Mouse (Mus musculus) WW6 (cell line): ENCODE measurements around the gene Mecr.

Experiments used
- DNase-seq: peaks from one replicate; pipeline ENCODE4 v3.0.0-alpha.2; 2013; ENCODE audit warnings: low read depth, low spot score

Mecr gene

DNA sequence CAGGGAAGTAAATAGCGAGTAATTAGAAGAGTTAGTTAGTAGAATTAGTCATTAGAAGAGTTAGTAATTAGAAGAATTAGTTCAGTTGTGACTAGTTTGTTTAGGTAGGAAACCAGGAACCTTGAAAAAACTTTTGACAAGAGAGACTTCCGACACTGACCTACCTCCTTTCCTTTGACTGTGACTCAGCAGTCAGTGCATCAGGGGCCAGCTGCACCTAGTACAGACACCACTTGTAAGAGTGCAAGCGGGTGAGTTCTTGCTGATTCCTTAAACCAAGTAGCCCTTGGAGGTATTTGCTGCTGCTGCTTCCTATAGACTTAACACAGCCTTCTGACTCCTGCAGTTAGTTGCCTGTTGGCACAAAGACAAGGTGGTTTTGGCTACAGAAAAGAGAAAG, 47.4 kb downstream of the Mecr start:
- no peak for DNase-seq

DNA sequence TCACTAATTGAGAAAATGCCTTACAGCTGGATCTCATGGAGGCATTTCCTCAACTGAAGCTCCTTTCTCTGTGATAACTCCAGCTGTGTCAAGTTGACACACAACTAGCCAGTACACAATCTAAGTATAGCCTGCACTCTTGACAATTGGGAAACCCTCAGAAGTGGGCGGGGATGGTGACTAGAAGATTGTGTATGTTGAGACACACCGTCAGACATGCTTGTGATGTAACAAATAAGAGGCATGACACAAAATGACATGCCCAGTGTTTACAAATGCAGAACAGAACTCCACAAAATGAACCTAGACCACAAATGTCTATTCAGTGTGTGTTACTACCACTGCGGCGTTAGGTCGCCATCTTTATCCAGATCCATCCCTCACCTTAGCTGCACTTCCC, 53.8 kb downstream of the Mecr start:
- DNase-seq, result no peak

DNA sequence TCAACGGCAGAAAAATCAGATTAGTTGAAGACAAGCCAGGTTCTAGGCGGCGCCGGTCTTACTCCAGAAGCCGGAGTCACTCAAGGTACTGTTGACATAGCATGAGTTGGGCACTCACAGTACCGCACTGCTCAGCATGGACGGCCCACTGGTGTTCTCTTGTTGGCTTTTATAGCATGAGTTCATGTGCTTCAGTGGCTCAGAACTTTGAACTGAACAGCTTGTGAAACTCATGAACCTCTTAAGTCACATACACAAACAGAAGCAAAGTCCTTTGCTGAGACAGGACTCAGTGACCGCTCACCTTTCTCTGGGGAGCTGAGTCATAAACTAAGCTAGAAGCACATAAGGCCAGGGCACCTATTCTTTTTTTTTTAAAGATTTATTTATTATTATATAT, 54.5 kb downstream of the Mecr start:
- no peak for DNase-seq

DNA sequence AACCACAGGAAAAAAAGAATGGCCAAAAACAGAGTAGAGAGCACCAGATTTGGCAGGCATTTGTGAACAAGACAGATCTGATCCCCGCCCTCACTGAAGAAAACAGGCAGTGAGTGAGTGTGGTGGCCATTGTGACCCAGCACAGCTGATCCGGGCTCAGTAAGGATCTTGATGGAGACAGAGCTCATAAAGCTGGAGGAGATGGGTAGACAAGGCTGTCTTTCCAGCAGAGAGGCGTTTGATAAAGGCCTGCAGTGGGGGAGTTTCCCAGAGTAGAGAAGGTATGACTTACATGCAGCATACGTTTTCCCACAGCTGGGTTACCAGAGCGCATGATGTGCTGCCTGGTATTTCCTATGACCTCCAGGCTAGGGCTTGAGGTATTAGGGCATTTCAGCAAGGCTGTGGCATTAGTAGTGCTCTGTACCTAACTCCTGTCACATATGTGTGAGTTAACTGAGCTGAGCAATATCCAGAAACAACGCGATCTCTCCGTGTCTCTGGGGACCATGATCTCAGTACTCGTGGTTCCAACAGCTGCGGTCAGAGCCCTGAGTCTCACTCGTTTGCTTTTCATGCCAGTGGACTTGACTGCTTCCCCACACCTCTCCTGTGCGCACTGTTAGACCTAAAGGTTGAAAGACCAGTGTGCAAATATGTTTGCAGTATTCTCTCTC, 55.4 kb downstream of the Mecr start:
- no peak for DNase-seq

DNA sequence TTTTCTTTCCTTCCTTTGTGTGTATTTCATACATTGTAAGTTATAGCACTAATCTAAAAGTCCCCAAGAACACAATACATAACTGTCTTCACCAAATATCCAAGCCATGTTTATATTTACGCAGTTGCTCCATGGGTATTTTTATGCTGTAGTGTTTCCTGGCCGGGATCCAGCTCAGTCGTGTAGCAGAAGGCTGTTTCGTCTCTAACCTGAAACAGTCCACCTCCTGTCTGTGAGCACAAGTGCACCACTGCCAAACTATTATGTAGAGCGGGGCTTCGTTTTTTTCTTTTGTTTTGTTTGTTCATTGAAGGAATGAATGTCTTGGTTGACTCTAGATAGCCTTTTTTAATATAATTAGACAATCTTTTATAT, 55.9 kb downstream of the Mecr start:
- DNase-seq, result no peak

DNA sequence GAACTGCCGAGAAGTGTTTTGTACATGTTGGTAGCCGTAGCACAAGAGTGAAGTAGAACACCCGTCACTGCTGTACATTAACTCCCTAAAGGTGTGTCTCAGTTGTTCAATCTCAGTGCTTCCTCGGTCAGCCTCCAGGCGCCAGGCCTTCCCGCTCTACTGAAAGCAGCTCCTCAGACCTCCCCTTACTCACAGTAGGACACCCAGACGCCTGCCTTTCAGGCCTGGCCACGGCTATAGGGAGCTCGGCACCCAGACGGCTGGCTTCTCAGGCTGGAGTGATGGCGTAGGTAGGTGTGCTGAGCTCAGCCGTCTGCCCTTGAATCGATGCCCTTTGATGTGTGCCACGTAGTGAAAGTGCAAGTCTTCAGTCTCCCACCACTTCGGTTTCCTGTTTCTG, 57.8 kb downstream of the Mecr start:
- DNase-seq, result no peak

DNA sequence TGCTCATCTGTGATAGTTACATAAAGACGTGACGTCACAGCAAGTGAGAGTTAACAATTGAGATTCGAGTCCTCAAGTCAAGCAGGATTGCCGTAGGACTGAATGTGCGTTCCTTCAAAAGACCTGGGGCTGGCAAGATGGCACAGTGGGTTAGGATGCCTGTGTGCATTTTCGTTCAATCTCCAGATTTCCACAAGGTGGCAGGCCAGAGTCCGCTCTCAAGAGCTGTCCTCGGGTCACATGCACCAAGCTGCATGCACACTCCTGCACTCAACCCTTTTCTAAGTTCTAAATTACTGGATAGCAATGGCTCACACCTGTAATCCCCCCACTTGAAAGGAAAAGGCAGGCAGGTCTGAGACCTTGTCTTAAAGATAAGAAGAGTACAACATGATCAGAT, 61.2 kb downstream of the Mecr start:
- no peak for DNase-seq

DNA sequence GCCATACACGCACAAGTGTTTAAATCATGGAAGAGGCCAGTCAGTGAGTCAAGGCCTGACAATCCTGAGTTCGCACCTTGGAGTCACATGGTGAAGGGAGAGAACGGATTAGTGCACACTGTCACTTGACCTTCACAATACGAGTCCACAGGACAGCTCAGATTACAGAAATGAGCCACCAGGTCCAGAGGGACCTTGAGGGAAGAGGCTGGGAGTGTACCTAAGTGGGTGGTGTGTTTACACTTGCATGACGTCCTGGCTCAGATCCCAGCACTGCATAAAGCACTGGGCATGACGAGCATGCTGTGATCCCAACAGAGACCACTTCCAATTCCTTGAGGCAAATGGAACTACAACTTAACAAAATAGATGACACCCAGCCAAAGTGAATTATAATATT, 63.2 kb downstream of the Mecr start:
- no peak for DNase-seq

DNA sequence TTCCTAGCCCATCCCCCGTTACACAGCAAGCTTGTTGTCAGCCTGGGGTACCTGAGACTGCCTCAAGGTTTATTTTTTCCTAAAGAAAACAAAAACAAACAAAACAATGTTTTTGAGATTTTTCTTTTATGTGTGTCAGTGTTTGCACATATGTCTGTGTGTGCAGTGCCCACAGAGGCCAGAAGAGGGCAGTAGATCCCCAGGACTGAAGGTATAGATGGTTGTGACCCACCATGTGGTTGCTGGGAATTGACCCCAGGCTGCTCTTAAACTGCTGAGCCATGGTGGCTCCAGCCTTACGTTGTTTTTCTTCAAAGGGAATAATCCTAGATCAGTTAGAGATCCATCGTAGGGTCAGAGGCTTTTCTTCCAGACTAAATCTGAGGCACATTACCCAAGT, 64.6 kb downstream of the Mecr start:
- DNase-seq, result no peak

DNA sequence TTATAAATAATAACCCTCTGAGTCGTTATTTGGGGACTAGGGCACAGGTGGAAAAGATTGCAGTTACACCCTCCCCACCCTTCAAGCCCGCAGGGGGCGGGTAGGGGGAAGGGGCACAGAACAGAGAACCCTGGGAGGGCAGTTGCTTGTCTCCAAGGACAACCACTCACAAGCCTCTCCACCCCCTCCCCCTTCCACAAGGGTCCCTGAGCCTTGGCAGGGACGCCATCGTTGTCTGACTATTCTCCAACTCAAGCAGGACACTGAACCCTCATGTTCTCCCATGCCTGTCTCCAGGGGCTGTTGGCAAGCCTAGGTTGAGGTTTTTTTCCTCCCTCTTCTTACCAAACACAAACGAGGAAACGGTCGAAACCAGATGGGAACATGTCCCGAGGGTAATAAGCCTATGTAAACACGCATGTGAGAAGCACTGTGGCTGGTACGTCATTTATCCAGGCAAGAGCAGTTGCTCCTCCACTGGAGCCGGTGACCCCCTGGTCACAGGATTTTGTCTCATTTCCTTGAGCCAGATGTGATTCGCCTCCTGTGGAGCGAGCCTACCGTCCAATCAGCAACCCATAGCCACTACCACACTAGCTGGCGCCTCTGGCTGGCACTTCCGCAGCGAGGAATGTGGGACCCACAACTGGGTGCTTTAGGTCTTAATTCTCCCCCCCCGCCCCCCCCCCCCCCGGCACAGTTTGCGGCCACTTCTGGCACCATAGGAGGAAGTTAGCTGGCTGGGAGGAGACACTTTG, 67.1 kb downstream of the Mecr start:
- no peak for DNase-seq

DNA sequence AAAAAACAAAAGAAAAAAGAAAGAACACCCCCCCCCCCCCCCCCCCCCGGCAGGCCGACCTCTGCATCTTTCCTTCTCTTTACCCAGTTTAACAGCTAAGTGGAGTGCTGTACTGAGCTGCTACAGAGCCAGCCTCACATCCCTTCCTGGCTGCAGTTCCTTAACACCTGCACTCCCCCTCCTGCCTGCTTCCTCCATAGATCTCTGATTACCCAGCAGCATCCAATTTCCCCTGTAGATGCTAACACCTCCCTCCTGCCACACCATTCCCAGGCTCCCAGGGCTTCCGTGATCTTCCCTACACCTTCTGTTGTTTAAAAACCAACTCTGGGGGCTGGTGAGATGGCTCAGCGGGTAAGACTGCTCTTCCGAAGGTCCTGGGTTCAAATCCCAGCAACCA, 68.3 kb downstream of the Mecr start:
- no peak for DNase-seq

DNA sequence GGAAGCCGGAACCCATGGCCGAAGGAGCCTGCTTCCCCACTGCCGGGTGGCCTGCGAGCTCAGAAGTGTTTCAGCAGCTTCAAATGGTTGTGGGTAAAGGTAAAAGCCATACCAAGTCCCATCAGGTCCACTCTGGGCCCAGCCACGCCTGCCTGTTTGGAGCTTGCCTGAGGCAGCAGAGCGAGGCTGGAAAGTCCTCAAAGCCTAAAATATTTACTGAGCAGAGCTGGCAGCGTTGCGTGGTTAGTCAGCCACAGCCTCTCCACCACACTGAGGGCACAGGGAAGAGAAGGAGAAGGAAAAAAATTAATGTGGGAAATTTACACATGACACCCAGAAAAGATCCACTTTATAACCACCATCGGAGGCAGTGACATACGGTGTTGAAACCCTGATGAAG, 70.3 kb downstream of the Mecr start:
- DNase-seq, result no peak

DNA sequence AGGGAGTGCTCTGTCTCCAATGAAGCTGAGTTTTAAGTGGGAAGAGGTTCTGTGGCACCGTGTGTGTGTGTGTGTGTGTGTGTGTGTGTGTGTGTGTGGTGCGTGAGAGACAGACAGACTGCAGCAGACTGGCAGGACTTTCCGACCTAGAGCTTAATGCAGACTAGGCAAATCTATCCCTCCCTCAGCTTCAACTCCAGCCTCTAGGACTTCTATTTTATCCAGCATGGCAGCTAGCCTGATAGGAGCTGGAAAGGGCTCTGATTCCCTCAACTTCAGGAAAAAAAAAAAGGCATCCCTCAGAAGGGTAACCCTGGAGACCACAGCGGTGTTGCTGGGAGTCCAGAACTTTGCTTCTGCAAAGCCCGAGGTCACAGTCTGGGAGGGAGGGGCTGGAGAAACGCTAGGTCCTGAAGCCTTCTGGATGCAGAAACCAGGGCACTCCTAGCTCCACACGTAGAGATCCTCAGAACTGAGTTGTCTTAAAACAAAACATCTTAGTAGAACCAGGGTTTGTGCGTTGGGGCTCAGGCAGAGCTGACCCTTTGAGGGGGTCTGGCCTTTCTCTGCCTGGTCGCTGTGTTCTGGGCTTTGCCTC, 70.9 kb downstream of the Mecr start:
- DNase-seq, result no peak

DNA sequence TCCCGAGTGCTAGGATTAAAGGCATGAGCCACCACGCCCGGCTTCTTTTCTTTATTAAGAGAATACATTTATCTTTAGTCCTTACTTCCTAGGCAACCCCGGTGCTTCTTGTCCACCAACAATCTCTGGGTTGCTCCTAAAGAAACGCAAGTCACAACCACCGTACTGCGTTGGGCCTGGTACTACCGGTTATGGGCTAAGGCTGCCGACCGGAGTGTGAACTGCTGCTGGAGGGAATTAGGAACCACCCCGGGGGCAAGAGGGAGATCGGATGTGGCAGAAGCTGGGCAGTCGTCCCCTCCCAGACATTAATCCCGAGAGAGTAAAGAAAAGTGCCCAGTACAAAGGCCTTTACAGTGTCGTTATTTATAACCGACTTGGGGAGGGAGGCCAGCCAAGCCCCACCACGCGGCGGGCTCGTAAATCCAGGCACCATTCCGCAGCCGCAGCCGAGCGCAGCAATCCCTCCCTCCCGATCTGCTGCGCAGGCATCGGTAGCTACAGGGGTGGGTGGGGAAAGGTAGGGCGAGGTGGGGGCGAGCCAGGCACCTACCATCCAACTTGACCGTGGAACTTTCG, 71.7 kb downstream of the Mecr start:
- DNase-seq, result no peak

DNA sequence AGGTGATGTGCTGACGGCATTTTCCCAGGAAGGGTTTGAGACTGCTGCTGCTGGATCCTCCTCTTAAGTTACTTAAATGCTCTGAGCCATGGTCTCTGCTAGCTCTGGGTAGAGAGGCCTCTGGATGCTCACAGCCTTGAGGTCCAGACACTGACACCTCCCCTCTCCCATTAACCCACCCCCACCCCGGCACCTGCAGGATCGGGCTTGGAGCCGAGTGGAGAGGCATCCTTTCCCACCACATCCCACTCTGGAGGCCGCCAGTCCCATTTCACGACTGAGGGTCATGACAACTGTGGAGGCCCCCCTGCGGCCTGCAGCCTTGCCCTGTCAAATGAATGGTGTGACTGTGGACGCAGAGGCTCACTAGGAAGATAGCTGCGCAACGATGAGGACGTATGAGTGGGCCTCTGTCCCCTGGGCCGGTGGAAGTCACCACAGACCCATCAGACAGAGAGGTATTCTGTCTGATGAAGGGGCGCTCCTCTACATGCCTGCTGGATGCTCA, 72.6 kb downstream of the Mecr start:
- DNase-seq, result no peak

DNA sequence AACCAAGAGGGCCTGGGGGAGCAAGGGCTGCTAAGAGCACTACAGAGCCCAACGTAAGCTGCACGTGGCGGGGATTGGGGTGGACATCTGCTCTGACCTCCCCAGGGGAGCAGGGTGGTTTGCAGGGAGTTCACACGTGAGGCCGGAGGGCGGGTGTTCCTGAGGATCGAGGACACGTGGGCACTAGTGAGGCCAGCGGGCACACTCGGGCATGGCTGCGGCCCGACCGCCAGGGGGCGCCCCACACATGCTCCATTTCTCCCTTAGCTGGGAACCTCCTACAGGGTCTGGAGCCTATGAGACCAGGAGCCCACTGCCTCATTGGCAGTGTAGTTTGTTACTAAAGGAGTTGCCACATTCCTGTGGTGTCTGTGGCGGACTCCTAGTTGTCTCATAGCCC, 73.2 kb downstream of the Mecr start:
- DNase-seq, result no peak

DNA sequence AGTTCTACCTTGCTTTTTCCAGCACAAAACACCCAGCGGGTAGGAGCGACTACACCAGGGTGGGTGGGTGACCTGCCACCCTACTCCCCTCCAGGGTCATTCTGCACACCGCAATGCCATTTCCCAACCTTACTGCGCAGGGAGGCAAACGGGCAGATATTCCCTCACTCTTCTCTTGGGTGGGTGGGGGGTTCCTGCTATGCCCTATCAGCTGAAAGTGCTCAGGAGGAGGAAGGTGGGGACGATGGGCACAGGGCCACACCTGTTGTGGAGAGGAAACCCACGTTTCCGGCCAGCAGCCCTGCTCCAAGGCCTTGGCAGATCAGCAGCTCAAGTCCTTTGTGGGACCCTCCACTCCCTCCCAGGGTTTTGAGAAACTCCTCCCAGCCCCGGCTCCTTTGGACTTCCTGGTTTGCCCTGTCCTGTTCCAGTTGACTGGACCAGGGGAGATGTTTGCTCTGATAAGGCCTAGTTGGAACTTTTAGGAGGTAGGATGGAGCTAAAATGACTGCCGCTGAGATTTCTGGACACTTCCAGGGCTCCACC, 73.8 kb downstream of the Mecr start:
- DNase-seq, result no peak
